Mouse (Mus musculus) ovary, postnatal 10 days (tissue): ENCODE measurements at regions not wholly inside any gene's neighbourhood (a gene's known extent, or its start where the extent isn't known, plus 50 kb on each side); places are given as distances from the start of the nearest gene placed in this dataset.

Experiments
- DNase-seq: peaks from one replicate; pipeline ENCODE4 v3.0.0; 2022; ENCODE audit warnings: low spot score

DNA sequence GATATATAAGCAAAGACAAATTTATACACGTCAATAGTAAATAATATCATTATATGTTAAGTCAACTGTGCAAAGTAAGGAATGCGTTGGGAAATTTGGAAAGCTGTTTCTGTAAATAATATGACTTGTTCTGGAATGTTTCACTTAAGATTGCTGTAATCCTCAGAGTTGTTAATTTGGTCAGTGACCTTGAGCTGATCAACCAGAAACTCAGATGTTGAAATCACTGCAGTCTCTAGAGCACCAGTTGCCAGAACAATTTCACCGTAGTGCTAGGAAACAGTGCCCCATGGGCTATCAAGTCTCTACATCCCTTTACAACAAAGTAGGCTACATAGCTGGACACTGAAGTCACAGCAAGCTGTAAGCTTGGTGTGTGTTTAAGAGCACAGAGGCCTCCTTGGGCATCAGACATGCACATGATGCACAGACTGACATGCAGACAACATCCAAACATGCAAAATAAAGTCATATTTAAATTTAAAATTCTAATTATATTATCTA lies 212.6 kb downstream of the Pik3r1 start:
- no peak for DNase-seq

DNA sequence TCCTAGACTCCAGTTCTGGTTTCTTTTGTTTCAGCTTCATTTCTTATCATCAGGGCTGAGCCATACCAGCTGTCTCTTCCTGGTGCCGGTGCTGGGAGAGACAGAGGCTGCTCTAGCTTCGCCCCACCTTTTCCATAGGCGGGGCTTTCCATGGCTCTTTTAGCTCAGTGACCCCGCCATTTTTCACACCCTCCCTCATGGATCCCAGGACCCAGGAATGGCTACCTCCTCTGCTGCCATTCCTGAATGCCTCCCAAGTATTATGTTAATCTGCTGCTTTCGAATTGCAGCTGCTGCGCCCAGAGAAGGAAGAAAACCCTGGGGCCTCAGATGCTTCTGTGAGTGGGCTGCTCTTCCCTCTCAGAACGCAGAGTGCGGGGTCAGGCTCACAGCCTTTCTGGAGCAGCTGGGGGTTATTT lies 214.9 kb downstream of the Pik3r1 start:
- no peak for DNase-seq

DNA sequence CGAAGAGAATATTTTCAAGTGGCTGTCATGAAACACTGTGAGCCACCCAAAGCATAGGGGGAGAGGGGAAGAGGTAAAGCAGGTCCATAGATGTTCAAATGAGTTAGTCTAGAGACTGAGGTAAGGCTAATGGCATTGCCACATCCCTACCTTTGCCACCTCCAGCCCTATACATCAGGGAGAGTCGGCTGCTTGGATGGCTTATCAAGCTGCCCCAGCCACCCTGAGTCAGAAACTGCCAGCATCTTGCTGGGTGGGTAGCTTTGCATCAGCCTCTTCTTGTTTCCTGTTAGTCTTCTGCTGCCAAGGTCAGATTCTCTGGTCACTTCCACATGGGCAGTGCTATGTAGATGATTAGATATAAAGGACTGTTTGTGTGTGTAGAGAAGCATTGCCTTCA lies 215.6 kb downstream of the Pik3r1 start:
- DNase-seq = no peak

DNA sequence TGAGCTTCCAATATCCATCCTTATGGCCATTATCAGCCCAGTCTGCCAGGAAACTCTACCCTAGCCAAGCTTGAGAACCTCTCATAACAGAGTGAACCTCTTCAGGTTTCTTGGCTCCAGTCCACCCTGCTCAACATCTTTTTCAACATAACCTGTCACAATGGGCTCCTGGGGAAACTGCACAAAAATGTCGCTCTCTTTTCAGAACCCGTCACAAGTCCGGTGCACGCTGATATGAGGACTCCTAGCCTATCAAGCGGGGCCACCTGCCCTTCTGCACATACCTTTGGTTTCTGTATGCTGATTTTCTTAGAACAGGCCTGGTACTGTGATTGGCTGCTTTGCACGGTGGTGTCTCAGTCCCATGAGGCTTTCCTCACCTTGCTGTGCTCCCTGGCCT lies 216.9 kb downstream of the Pik3r1 start:
- DNase-seq = no peak

DNA sequence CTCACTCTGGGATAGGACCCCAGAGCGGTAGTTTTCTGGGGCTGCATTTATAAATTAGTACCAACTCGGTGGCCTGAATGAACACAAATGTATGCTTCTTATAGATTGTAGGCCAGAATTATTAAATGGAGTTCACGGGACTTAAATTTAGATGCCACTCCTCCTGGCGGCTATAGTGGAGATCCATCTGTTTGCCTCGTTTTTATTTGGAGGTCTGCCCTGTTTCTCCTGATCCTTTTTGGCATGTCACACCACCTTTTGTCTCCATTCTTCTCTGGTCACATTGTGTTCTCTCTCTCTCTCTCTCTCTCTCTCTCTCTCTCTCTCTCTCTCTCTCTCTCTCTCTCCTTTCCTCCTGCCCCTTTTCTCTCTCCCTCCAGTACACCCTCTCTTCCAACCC lies 217.5 kb downstream of the Pik3r1 start:
- DNase-seq = no peak

DNA sequence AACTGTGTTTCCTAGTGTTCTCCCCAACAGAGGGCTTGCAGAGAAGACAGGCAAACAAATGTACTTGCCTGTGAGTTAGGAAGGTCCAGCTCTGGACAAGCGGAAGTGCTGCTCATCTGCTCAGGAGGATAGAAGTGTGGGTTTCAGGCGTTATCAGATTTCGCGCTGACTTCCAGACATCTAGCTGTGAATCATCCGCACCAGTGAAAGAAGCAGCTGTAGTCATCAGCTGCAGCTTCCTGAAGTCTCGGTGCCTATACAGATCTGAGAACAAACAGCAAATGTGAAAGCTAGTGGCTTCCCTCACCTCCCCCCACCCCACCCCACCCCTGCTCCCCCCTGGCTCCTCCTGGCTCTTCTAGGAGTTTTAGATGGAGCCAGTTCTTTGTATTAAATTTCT lies 220.1 kb downstream of the Pik3r1 start:
- DNase-seq = no peak

DNA sequence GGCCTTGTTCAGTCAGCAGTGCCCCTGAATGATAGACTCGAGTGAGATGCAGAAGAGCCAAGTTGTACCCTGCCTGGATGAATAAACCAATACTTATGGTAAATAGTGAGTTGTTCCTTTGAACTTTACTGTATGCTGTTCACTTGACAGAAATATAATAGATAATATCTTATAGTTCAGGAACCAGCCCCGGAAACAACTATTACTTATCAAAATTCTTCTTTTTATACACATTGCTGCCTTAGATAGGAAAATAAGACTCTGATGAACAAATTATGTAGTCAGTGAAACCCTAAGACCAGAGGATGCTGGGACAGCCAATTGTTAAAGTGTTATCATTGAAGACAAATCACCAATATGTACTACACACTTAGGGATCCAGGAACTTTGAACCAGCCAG lies 220.7 kb downstream of the Pik3r1 start:
- no peak for DNase-seq

DNA sequence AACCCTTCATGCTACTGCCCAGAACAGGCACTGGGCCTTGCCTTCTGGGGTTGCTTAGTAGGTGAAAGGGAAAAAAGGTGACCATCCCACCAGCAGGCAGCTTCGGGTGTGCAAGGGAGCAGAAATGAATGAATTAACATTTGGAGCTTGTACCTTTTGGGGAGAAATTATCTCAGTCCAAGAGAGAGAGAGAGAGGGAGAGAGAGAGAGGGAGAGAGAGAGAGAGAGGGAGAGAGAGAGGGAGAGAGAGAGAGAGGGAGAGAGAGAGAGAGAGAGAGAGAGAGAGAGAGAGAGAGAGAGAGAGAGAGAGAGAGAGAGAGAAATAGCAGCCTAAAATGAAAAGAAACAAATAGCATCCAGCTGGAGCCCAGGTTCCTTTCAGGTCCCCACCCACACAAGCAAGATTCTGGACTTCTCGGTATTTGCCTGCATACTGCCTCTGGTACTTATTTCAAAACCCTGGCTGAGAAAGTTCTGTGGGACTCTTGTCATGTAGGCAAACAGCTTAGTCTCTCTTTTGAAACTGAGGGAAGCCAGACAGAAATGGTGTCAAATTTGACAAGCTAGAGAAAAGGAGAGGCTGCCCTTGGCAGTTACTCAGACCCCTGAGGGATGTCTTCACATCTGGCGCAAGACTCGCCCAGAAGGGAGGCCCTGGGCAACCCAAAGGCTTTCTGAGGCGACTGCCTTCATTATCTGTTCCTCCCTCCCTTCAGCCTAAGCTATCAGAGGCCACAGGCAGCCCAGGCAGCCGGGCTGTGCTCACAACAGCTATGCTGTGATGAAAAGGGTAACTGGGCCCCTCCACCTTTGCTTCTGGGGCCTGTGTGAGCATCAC lies 222.5 kb downstream of the Pik3r1 start:
- no peak for DNase-seq

DNA sequence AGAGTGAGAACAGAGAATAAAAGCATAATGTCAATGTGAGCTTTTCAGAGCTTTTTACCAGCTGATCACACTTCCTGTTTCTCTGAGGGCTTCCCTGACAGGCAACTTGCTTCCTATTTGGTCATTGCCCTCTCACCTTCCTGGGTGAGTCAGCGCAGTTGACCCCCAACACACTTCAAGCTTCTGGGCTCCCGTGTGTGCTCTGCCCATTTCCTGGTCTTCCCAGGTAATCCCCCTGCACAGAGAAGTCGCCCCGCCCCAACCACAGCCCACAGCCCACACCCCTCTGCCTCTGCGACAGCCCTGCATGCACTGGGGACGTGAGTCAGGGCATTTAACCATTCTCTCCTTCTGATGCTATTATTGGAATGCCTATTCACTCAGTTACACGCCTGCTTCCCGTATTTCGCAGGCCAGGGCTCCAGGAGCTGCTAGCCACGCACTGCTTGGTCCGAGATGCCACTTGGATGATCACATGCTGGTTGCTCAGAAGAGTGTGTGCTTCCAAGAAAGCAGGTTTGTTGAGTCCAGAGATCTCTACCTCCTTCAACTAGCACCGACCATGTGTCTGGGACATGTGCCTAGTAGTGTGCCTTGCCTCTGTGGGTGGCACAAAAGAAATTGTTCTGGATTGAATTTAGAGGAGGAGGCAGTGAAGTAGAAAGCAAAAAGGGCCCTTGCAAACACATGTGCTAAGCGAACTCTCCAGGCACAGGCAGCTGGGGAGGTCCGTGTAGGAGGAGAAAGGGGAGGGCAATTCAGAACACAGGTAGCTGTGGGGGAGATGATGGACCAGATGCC lies 227.4 kb downstream of the Pik3r1 start:
- no peak for DNase-seq

DNA sequence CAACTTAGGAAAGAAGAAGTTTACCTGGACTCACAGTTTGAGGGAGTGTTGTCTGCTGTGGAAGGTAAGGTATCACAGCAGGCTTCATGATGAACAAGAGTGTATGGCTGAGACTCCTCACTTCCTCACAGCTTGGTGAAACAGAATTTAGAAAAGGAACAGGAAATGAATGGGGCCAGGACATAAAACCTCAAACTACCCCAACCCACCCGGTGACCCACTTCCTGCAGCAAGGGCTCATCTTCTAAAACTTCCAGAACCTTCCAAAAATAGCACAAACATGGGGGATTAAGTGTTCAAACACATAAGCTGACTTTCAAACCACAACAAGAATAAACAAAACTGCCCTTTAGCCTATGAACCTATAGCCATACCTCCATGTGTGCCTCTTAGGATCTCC lies 229.9 kb downstream of the Pik3r1 start:
- no peak for DNase-seq

DNA sequence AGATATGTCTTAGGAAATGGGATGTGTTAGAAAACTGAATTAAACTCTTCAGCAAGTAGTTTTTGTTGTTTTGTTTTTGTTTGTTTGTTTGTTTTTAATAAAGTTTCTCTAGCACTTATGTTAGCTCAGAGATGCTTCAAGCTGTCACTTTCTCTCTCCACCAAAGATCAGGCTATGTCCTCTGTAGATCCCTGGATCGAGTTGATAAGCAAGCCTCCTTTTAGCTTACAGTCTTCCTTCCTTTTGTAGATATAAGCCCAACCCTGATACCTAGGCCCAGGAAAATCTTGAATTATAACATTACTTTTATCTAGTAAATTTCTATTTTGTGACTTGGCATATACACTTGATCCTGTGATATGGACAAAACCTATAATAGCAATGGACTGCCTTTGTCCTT lies 232.0 kb downstream of the Pik3r1 start:
- no peak for DNase-seq

DNA sequence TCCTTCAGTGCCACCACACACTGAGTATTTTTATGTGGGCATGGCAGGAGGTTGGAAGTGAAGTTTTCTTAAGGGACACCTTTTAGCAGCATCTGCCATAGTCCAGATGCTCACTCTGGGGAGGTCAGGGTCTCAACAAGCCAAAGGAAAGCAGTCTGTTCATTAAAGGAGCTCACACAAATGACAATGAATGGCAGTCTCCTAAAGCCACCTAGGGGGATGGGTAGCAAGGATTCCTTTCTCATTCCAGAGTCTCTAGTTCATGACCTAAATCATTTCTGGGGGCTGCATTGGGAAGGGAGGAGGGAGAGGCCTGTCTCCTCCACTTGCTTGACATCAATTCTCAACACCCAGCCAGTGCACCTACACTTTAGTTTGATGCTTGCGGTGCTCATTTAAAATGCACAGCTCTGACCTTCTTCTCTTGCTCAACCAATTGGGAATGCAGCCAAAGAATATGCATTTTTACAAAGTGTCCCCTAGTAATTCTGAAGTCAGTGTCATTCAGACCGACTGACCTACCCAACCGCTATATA lies 232.6 kb downstream of the Pik3r1 start:
- DNase-seq = no peak

DNA sequence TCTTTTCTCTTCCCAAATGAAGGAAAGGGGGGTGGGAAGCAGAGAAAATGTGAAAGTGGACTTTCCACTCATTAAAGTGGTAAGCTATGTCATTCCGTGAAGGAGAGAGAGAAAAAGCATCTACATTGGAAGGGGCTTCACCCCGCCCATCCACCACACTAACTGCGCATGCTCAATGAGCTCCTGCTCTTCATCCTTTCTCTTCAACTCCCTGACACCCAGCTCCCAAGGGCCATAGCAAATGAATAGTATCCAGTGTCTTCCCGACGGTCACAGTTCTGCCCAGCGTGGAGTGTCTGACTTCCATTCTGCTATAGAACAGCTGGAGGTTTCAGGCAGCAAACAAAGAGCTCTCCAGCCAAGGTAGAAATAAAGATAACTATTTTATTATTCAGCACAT lies 233.5 kb downstream of the Pik3r1 start:
- no peak for DNase-seq

DNA sequence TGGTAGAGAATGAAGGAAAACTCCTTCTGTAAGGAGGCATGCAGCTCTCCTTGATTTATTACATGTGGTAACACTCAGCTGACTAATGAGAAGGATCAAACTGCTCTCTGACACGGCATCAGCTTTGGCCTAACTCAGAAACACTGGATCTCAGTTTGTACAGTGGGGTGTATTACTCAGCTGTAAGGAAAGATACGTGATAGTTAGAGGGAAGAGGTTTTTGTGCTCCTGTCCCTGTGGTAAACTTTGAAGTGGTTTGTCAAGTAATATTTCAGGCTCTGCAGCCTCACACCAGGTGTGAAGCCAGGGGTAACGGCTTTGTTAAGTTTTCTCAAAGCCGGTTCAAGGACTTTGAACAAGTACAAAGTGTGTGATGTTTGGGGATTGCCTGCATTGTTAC lies 235.1 kb downstream of the Pik3r1 start:
- DNase-seq = no peak

DNA sequence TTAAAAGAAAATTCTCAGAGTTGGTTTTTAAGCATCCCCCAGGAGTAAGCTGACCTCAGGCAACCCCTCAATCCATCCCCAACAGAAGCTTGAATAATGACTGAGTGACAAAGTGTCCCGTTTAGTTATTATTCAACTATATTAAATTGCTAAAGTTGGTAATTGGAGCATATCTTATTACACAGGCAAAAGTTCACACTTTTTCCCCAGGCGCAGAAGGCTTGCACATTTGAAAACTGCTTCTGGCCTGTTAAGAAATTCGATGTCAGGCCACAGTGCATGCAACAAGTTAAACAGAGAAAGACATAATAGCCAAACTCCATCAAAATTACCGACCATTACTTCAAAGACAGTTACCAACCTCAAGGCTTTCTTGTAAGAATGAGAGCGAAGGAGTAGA lies 240.3 kb downstream of the Pik3r1 start:
- DNase-seq = no peak

DNA sequence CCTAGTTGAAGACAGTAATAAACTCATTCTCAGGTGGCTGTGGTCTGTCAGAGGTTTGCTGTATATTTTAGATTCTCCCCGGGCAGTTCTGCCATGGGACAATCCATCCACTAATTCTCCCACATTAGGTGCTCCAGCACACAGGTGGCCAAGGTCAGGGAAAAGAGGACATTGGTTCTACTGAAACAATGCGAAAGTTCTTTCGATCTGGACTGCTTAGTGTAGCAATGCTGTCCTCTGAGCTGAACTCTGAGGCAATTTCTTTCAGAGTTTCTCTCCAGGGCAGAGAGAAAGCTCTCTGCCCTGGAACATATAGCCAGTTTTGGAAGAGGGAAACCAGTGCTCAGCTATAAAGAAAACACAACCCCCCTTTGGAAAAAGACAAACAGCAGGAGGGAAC lies 243.2 kb downstream of the Pik3r1 start:
- no peak for DNase-seq

DNA sequence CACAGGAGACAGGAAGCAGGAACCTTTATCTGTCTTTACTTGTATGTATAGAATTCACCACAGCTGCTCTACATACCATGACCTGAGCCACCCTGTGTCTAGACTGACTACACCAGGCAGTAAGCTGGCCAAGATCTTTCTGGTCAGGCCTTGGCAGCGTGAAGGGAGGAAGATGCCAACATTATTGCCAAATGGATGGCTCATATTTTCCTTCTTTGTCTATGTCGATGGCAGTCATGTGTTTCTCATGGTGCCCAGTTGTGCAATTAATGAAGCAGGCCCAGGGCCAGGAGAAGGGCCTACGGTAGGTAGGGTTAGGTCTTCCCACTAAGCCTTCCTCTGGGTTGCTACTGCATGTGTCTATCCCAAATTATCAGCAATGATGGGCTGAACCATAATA lies 243.8 kb downstream of the Pik3r1 start:
- no peak for DNase-seq

DNA sequence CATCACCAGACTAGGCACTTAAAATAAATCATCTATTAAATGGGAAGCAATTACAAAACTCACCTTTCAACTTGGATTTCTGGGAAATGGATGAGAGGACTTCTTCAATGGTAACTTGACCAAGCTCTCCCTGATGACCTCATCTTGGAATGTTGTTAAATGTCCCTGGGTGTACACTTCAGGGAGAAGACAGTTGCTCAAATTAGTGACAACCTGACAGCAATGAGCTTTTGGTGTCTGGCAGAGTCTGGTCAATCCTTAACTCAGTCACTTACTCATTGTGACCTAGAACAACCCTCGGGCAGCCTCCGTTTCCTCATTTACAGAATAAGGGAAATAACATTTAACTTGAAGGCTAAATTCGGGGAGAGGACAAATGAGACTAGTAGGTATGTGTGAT lies 244.5 kb downstream of the Pik3r1 start:
- DNase-seq = no peak

DNA sequence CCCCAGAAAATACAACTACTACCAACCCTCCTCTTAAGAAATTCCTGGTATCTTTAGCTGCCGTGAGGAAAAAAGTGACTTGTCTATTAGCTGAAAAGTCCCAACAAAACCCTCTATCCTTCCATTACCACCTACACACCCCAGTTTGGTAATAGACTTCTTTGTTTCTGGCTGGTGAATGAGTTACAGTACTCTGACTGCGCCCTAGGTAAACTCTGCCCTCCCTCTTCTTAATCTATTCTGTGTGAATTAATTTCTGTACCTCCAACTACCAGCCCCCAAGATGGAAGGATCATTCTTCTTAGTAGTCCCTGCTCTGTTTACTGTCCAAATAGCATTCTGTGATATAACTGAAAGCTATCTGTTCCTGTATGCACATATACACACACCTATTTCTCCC lies 245.4 kb downstream of the Pik3r1 start:
- DNase-seq = no peak

DNA sequence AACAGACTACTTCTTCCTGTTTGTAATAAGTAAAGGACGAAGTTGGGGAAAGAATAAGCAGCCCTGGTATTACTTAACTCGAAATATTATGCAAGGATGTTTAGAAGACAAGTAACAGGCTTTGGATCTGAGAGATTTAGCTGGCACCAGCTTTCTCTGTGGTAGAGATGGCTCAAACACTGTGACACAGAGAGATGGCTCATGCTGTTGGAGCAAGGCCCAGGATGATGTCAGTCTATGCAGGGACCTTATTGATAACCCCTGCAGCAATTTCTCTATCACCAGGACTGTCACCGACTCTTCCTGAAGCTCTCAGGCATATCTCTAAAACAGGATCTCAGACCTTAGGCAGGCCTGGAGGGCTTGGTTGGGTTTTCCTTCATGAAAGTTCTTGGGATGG lies 254.7 kb downstream of the Pik3r1 start:
- no peak for DNase-seq

DNA sequence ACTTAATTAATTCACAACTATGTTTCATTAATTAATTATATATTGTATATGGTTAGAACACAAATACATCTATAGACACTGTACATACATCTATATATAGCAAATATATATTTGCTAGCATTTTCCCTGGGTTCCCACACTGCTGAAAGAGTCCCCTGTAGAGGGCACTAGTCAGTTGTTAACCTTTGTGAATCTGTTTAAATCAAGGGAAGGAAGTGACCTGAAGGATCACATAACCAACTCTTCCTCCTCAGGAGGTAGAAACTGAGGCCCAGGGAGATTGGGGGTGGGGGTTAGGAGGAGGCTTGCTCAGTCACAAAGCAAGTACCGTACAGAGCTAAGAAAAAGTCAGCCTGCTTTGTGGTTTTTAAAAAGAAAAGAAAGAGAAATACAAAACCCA lies 258.1 kb downstream of the Pik3r1 start:
- no peak for DNase-seq

DNA sequence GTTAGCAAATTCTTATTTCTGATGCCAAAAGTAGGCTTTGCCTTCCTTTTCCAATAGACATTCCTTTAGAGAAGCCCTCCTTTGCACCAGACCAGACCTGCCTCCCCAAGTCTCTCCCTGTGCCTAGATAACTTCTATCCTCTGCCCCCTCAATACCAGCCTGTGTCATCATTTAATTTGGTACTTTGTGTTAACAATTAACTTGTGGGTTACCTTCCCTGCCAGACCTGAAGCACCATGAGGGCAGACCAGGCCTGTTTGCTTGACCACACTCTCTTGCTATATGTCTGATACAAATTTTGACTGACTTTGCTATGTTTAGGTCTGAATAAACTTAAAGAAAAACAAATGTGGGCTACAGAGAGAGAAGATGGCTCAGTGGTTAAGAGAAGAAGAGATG lies 259.7 kb downstream of the Pik3r1 start:
- DNase-seq = no peak

DNA sequence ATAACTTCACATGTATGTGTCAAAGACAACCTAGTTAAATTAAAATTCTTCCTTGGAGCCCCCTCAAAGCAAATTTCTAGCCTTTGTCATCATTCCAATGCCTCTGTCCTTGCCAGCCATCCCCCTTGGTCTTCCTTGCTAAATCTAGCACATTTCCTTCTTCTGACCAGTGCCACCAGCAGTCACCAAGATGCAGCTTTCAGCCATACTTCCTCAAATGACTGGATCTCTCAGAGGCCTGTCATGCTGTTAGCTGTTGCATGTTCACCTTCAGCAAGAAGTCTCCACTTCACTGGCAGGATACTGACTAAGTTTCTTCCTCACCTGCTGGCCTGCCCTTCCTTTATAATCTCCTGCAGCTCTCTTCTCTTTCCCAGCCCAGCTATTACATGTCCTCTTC lies 261.3 kb downstream of the Pik3r1 start:
- no peak for DNase-seq
